Mouse (Mus musculus) midbrain, postnatal 0 days (tissue): ENCODE data around the gene Insl3. TPM values are rescaled to one million over a fixed set of nuclear protein-coding genes. Genes with fewer than 3 reads are reported as not detected.

Experiments
- ATAC-seq: fragments of 200-750 bp; cut with Nextera tagmentation; 2 replicates; pipeline ENCODE4 v1.8.0; 2017; ENCODE audit warnings: moderate number of reproducible peaks, mild to moderate bottlenecking, moderate TSS enrichment, moderate library complexity; ENCODE audit not compliant: low FRiP score
- DNase-seq: peaks from one replicate; pipeline ENCODE4 v3.0.0-alpha.2; 2015; ENCODE audit warnings: low spot score
- H3K27ac ChIP-seq: fragments of 300-500 bp; sonication (generic); 2 replicates; pipeline ENCODE4 v1.5.1; 2014; ENCODE audit warnings: low read depth, mild to moderate bottlenecking, low read length, mixed read lengths
- H3K27me3 ChIP-seq: fragments of 300-500 bp; sonication (generic); 2 replicates; pipeline ENCODE4 v1.6.1; 2014; ENCODE audit warnings: low read length, control low read depth, mixed read lengths; ENCODE audit not compliant: insufficient read depth
- H3K36me3 ChIP-seq: fragments of 300-500 bp; sonication (generic); 2 replicates; pipeline ENCODE4 v1.6.1; 2014; ENCODE audit warnings: low read length, control low read depth, mixed read lengths; ENCODE audit not compliant: insufficient read depth
- H3K4me1 ChIP-seq: fragments of 300-500 bp; sonication (generic); 2 replicates; pipeline ENCODE4 v1.6.1; 2014; ENCODE audit warnings: mild to moderate bottlenecking, control low read depth, antibody characterized with exemption, low read length, mixed read lengths; ENCODE audit not compliant: insufficient read depth
- H3K4me2 ChIP-seq: fragments of 300-500 bp; sonication (generic); 2 replicates; pipeline ENCODE4 v1.6.1; 2014; ENCODE audit warnings: low read depth, mild to moderate bottlenecking, low read length, mixed read lengths; ENCODE audit not compliant: poor library complexity, severe bottlenecking
- H3K4me3 ChIP-seq: fragments of 300-500 bp; sonication (generic); 2 replicates; pipeline ENCODE4 v1.5.1; 2014; ENCODE audit warnings: low read depth, mild to moderate bottlenecking, low read length, moderate library complexity
- H3K9ac ChIP-seq: fragments of 300-500 bp; sonication (generic); replicated peaks from 2 replicates; pipeline ENCODE4 v1.6.1; 2014; ENCODE audit warnings: mild to moderate bottlenecking, low read length, moderate library complexity, mixed read lengths; ENCODE audit not compliant: poor library complexity, severe bottlenecking
- H3K9me3 ChIP-seq: fragments of 300-500 bp; sonication (generic); 2 replicates; pipeline ENCODE4 v1.6.1; 2016; ENCODE audit warnings: low read length, control low read depth
- CTCF ChIP-seq: IDR thresholded peaks from 2 replicates; pipeline ENCODE4 v1.5.1; 2016; ENCODE audit warnings: antibody characterized with exemption, mild to moderate bottlenecking
- WGBS: fragments of 180-500 bp; shearing (Covaris S2); extraction: QIAGEN DNeasy Blood & Tissue Kit; methylation state at CpG from one replicate; pipeline ENCODE4 v1.1.7; 2014; 5-methylcytosine and 5-hydroxymethylcytosine counted together
- polyA plus RNA-seq: library from polyadenylated mRNA; unstranded; fragments of >200 nt; fragmentation: Nextera tagmentation; extraction: Ambion mirVana; gene quantifications from 2 replicates; pipeline ENCODE4 v1.2.1, GENCODE M21; 2015
- total RNA-seq: library from RNA; depleted of rRNA; stranded (reverse); fragments of >200 nt; gene quantifications from 2 replicates; pipeline ENCODE4 v1.2.3, GENCODE M21; 2014

Insl3 gene
- total and polyA plus RNA-seq, 2 experiments from 2014 or later: 1.2 TPM; not detected in 1

DNA sequence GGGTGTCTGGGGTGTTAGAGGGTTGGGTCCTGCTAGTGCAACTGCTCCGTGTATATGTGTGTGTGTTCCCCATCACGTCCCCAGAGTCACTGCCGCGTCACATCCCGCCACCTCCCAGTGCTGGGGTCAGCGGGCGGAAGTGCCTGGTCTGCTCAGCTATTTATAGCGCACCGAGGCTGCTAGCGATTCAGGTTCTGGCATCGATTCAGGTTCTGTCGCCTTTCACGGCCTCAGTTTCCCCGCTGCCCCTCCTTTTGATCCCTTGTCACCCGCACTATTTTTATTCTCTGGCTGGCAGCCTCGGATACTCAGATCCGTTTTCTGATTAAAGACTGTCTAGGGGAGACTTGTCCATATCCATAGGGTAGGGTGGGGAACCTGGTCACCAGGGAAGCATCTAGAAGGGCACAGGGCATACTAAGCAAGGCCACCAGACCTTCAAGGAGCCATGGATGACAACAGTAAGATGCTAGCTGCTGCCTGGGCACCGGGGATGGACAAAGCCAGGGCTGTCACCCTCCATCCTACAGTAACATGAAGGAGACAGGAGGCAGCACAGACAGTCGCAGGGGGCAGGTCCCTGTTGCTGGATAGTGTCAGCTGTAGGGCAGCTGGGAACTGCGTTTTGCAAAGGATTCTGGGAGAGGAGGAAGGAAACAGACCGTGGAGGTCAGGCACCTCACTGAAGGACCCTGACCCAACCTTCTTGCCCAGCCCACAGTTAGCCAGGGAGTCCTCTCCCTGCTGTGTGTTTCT lies 20.6 kb upstream of the Insl3 start:
- Histone ChIP-seq H3K27ac (0 out of 2 replicates have a peak overlapping the region, but pooled peaks have one; percentile 12), H3K36me3 (peaks cover 17% of the 10 kb centered on the region), H3K27me3 (no peaks in the 10 kb centered on the region), H3K9me3 (no peaks in the 10 kb centered on the region), H3K4me2 (peak overlapping the region; percentile 26), H3K9ac (peak overlapping the region; percentile 29; the same call in 1 of the 2 replicates), H3K4me1 (peaks cover 17% of the 10 kb centered on the region; the same call in 1 of the 2 replicates), H3K4me3 (peak overlapping the region; percentile 1; the same call in 1 of the 2 replicates)
- 9% methylated on average over 21 of the region's 21 CpGs for WGBS
- no peak for TF ChIP-seq CTCF
- ATAC-seq: no peak
- peak; percentile 37 for DNase-seq

DNA sequence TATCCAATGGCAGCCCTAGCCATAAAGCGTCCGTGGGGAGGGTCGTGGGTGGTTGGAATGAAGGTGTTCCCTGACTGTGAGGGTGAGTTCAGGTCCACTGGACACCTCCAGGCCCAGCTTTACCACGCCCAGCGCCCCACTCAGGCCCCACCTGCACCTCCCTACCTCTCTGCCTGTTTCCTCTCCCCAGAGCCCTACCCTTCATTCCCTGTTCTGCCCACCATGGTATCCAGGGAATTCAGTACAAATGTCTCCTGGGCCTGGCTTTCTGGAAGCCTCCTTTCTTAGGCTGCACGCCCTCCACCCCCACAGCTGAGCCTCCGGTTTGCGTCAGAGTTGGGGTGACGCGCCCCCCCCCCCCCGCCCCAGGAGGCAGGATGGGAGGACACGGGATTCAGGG lies 18.8 kb upstream of the Insl3 start:
- Histone ChIP-seq H3K27me3 (no peaks in the 10 kb centered on the region), H3K36me3 (no peaks in the 10 kb centered on the region), H3K4me2 (peak overlapping the region; percentile 67), H3K9me3 (no peaks in the 10 kb centered on the region), H3K9ac (peak overlapping the region; percentile 79), H3K4me3 (peak overlapping the region; percentile 73), H3K4me1 (peaks cover 17% of the 10 kb centered on the region; the same call in 1 of the 2 replicates), H3K27ac (peak overlapping the region; percentile 75)
- TF ChIP-seq CTCF: no peak
- WGBS: 5% methylated on average over 12 of the region's 12 CpGs
- DNase-seq (no peak), ATAC-seq (peak; percentile 11)

DNA sequence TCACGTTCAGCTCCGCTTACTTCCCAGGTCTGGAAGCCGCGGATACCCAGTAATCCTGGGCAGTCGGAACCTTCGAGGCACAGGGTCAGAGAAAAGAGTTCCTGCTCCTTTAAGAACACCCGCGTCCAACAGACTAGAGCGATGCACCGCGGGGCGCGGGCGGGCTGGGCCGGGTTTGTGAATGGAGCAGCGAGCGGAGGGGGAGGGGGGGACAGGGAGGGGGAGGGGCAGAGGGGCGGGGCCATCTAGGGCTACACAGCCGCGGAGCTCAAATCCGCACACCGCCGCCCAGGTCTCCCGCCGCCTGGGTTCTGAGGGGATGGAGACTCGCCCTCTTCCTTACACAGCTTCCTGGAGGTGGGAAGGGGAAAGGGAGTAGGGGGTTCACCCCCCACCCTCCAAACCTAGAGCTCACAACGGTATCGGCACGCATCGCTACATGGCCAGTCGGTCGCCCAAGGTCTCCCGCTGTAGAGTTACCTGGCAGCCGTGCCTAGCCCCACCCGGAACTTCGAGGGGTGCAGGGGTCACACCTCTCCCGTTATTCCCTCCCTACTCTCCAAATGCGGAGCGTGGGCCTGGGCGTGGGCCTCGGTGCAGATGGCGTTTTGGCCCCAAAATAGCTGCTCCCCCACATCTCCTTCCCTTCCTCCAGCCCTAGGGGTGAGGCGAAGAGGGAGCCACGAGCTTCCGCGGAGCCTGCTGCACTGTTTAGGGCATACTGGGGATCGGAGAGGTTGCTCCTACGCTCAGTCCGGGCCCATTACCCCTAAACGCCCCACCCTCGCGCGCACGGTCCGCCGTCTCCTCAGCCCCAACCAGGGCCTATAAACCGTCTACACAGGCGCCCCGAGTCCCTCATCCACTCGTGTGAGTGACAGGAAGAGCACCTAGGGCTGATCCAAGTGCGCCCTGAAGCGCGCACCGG lies 18.1 kb upstream of the Insl3 start:
- TF ChIP-seq CTCF: no peak
- Histone ChIP-seq H3K27ac (peak overlapping the region; percentile 75), H3K4me2 (peak overlapping the region; percentile 67), H3K36me3 (no peaks in the 10 kb centered on the region), H3K9me3 (no peaks in the 10 kb centered on the region), H3K9ac (peak overlapping the region; percentile 79), H3K4me3 (peak overlapping the region; percentile 73), H3K4me1 (peaks cover 17% of the 10 kb centered on the region; the same call in 1 of the 2 replicates), H3K27me3 (no peaks in the 10 kb centered on the region)
- peak; percentile 67 for ATAC-seq
- peak; percentile 92 for DNase-seq
- 1% methylated on average over 54 of the region's 64 CpGs for WGBS

DNA sequence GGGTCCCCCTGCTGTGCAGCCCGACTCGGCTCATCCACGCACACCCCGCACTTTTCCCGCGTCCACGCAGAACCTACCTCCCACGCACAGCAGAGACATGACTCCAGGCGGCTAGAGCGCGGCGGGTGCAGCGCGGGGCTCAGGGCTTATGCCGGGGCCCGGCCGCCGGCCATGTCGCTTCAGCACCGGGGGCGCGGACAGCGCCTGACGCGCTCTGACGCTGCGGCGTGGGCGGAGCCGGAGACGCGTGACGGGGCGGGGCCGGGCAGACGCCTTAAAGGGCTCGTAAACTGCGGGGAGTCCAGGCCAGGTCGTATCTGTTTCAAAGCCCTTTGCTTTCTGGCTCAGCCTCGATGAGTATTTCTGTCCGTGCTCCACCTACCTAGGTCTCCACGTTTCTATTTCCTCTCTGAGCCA lies 17.5 kb upstream of the Insl3 start, which contains the start of gene Unc13a:
Unc13a (minus strand) TSS at position 209 of the 417 bp plus-strand sequence.
- DNase-seq (peak; percentile 94), ATAC-seq (peak; percentile 76)
- H3K4me2 ChIP-seq: peak within 1 kb of the TSS; percentile 67
- peak within 1 kb of the TSS; percentile 79 for H3K9ac ChIP-seq
- H3K36me3 ChIP-seq: no peaks in the 10 kb centered on the region
- peak within 1 kb of the TSS; percentile 73 for H3K4me3 ChIP-seq
- H3K9me3 ChIP-seq: no peaks in the 10 kb centered on the region
- H3K27ac ChIP-seq: peak within 1 kb of the TSS; percentile 75
- under 1% methylated on average over 42 of the region's 42 CpGs for WGBS
- no peaks in the 10 kb centered on the region for H3K27me3 ChIP-seq
- TF ChIP-seq CTCF: no peak
- H3K4me1 ChIP-seq: peaks cover 17% of the 10 kb centered on the region; the same call in 1 of the 2 replicates

DNA sequence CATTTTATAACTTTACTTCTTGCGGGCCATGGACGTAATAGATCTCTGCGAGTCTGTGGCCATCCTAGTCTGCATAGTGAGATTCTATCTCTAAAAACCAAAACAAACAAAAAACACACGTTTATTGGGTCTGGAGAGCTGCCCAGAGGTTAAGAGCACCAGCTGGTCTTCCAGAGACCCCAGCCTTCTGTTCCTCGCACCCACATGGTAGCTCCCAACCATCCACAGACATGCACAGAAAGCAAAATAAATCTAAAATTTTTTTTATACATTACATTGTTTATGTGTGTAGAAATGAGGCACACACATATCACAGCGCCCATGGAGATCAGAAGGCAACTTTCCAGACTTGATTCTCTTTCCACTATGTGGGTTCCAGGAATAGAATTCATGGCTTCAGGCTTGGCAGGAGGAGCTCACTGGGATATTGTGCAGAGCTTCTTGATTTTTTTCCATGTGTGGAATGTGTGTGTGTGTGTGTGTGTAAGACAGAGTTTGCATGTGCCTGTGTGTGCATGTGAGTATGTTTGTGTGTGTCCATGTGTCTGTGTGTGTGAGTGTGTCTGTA lies 16.8 kb upstream of the Insl3 start:
- H3K27me3 ChIP-seq: no peaks in the 10 kb centered on the region
- ATAC-seq (no peak), DNase-seq (no peak)
- peak overlapping the region; percentile 73 for H3K4me3 ChIP-seq
- H3K4me2 ChIP-seq: peak overlapping the region; percentile 67
- WGBS: 62% methylated on average over 6 of the region's 6 CpGs
- peak overlapping the region; percentile 75; the same call in 1 of the 2 replicates for H3K27ac ChIP-seq
- peak overlapping the region; percentile 79; the same call in 1 of the 2 replicates for H3K9ac ChIP-seq
- H3K9me3 ChIP-seq: no peaks in the 10 kb centered on the region
- TF ChIP-seq CTCF: no peak
- no peaks in the 10 kb centered on the region for H3K36me3 ChIP-seq
- peaks cover 13% of the 10 kb centered on the region; the same call in 1 of the 2 replicates for H3K4me1 ChIP-seq
